Mouse (Mus musculus): ENCODE data around the gene Mamld1.
A peak's percentile ranks its signal among the peaks of the same experiment; 100 is the strongest.

Mamld1 gene

DNA sequence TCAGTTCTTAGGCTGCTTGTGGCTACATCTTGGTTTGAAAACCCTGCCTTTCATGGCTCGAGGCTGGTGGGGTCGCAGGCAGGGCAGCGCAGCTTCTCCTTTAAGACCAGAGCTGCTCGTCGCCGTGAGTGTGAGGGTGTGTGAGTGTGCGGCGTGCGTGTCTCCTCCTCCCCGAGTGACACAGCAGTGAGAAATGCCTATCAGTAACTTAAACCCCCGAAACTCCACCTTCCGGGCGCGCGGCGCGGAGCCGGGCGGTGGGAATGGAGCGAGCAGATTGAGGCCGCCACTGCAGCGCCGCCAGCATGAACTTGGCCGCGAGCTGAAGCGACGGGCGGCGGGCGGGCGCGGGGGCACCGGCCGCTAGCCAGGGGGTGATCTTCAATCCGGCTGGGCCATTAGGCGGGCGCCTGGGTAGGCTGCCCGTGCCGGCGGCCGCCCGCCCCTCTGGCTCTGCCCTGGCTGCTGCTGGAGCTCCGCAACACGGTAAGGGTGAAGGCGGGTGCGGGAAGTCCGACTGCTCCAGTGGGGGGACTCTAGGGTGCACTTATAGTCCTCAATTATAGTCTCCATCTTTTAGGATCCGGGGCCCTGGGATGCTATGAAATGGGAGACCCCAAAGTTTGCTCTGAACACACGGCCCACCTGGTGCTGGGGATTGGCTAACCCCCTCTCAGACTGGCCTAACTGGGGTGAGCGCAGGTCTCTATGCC is at the start of gene Mamld1:
Gene Mamld1 (plus strand): TSS at position 393 of the 713 bp plus-strand sequence.
- peak; percentile 84 to 92 for DNase-seq (ENCODE audit: inconsistent age in 2 of 2, low spot score in 1 of 2)

DNA sequence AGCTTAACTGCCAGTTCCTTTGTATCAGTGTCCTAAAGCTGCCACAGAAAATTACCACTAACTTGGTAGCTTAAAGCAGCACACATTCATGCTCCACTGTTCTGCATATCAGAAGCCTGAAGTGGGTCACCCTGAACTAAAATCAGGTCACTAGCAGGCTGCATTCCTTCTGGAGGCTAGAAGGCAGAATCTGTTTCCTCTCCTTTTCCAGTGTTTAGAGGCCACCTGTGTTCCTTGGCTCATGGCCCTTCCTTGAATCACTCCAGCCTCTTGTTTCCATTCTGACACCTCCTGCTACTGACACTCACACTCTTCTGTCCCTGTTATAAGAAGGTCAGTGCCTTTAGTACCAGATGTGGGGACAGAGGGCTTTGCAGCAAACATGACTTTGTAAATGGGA is 25.3 kb upstream of the Mamld1 start:
- no peak for DNase-seq (ENCODE audit: inconsistent age in 2 of 2, low spot score in 1 of 2)

DNA sequence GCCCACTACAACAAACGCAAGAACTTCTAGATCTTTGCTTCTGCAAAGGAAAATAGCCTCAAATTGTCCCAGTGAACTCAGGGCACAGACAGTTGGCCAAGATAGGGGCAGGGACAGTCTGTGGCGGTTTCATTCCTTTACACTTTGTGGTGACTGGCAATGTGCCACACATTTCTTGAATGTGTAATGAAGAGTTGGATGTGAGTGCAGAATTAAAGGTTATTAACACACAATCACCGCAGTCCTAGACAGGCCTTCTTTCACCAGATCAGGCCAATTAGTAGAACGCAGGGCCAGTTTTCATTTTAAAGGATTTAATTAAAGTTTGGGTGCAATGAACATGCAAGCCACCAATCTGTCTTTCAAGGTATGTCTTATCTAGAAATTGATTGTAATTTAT is 22.0 kb upstream of the Mamld1 start:
- no peak for DNase-seq (ENCODE audit: inconsistent age in 2 of 2, low spot score in 1 of 2)

DNA sequence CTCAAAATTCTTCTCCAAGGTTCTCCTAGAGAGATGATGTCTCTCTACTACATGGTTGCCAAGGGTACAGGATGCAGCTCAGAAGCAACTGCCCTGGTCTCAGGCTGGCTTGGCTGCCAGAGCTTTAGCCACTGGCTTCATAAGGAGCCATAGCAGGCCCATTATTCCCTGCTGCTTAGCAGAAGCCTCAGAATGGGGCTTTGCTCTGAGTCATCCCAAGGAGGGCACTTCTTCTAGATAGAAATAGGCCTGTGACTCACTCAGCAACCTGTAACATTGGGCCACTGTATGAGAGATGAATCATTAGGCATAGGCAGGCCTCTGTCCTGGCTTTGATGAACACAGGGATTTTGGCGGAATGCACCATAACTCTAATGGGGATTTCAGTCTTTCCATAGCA is 21.1 kb upstream of the Mamld1 start:
- peak; percentile 29 to 49 for DNase-seq (ENCODE audit: inconsistent age in 2 of 2, low spot score in 1 of 2)

DNA sequence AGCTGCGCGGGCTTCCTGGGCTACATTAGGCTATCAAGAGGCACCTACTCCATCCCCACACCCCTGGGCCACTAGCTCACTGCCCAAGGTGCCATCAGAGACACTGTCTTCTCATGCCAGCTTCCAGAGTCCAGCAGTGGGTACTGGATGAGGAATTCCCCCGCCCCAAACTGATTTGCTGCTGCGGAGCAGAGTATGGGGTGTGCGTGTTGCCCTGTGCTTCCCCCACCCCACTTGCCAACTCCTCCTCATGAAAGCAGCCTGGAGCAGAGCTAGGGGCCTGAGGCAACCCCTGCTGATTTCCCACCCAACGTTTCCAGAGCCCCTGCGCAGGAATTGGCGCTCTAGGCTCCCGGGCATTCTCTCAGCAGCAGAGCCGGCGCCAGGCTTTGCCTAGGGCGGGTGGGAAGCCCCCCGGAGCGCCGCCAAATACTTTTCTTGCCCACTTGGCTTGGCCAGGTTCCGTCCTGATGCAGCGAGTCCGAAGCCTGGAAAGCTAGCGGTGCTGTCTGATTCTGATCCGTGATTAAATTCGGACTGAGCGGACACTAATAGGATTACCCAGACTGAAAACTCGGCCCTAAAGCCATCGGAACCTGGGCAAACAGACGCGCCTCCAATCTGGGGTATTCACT is 738 bp downstream of the Mamld1 start:
- peak; percentile 26 to 80 for DNase-seq (ENCODE audit: inconsistent age in 2 of 2, low spot score in 1 of 2)

DNA sequence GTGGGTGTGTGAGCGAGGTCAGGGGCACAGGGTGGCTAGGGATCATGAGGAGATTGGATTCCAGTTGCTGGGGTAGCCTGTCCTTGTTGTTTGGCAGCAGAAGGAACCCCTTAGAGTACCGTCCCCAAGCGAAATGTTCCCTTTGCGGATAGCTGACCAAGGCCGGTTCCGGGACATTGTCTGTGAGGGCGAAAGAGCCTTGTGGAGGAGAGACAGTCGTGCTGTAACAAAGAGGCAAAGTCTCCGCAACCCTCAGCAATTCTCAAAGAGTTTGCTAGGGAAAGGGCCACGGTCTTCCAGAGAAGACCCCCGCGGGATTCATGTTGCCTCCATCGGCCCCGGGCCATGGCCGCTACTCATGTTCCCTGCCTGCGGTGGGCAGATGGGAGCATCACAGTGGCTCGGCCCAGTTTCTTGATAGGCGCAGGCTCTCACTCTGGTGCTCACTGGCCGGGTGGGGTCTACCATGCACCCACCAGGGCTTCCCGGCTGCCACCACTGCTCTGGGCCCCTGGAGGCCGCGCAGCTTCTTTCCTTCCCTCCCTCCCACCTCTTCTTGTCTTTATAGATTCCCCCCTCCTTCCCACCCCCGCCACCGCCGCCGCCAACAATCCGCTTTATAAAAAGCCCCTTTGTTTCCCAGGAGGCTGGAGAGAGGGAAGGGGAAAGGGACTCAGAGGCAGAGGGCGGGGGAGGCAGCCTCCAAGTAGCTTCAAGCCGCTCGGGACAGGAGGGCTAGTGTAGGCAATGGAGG is 1.5 kb downstream of the Mamld1 start:
- peak in 1 of 2 experiments; percentile 45 for DNase-seq (ENCODE audit: inconsistent age in 2 of 2, low spot score in 1 of 2)

DNA sequence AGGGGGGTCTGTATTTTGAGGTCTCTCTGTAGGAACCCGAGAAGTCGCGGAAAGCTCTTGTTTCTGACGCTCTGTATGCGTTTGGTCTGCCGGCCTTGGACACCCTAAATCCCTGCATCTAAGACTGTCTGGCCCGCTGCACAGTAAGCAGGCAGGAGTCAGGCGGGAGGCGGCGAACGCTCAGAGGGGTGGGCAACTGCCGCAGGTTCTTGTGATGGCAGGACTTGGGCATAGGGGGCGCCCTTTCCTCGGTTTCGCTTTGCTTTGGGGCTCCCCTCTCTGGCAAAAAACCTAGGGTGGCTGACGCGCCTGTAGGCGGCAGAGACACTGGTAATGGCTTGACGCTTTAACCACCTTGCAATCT is 2.0 kb downstream of the Mamld1 start:
- DNase-seq (ENCODE audit: inconsistent age in 2 of 2, low spot score in 1 of 2), result peak; percentile 83 to 93

DNA sequence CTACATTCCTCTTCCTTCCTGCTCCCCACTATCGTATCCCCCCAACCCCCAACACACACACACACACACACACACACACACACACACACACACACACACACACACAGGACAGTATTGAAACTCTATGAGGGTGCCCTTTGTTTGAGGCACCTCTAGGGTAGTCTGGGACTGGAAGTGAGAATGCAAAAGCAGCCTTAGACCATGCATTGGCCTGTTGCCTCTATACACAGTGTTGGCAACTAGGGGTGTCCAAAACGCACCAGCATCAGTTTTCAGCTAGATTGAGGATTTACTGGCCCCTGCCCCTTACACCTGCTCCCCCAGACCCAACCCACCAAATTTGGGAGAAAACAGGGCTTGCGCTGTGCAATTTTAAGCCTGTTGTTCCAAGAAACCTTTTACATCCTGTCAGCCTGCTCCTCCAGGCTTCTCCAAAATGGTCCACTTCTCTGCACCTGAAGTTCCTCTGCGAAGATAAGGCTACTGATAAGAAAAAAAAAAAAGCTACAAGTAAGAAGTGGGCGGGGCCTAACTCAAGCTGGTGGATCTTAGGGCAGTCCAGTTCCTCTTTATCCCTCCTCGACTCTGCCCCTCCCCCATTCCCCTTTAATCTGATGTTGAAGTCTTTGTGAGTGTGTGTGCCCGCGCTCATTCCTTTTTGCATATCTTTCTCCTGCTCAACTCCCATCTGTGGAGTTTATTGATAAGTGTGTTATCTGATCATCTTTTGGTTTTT is 2.6 kb downstream of the Mamld1 start:
- peak; percentile 28 to 63 for DNase-seq (ENCODE audit: inconsistent age in 2 of 2, low spot score in 1 of 2)

DNA sequence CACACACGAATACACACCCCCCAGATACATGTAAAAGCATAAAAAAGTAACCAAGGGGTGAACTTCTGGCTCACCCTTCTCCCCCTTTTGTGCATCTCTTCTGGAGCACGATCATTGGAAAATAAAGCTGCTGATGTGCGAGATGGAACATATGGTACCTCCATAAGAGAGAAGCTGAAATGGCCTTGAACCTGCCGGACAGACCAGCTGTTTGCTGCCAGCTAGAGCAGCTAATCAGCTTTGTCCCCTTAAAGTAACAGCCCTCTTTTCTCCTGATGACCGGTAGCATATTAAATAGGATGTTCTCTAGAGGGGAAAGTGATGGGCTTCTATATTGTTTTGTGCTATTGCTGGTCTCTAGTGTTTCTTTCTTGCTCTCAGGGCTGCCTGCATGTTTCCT is 3.2 kb downstream of the Mamld1 start:
- peak in 1 of 2 experiments; percentile 33 for DNase-seq (ENCODE audit: inconsistent age in 2 of 2, low spot score in 1 of 2)

DNA sequence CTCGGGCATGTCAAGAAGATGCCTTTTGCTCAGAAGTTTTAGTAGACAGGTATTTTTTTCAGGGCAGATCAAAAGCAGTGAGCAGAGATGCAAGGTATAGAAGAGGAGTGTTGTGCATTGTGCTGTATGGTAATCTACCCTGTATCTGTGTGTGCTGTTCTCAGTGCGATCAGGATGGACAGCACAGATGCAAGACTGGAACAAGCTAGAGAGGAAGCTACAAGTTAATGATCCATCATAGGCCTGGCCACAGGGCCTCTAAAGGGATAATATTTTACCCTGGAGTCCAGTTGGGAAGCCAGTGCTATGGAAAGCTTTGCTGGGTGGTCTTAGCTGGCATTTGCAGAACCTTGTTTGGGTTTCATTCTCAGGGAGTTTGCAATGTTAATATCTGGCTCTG is 6.9 kb downstream of the Mamld1 start:
- DNase-seq (ENCODE audit: inconsistent age in 2 of 2, low spot score in 1 of 2), result peak in 1 of 2 experiments; percentile 37

DNA sequence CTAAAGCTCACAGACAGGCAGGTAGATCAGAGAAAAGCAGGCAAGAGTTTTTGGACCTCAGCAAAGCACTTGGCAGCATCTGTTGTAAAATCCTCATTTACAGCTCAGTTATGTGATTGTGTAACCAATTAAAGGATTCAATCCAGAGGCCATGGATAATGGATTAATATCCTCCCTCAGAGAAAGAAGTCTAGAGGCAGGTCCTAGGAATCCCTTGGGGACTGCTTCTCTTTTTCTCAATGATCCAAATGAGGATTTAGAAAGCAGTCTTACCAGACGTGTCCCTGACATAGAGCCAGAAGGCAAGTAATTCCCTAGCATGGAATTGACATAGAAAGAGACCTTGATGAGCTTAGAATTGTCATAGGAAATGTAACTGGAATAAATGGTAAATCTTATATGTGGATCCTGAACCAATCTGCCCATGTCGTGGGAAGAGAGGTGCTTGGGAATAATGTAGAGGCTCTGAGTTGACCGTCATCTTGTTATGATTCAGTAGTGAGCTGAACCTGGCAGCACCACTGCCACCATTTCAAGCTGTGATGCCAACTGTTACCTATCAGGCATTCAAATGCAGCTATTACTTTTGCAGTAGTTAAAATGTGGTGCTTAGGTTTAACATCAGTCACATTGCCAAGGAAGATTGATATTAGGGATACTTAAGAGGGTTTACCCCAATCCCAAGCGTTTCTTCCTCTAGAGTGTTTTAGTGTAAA is 35.2 kb downstream of the Mamld1 start:
- no peak for DNase-seq (ENCODE audit: inconsistent age in 2 of 2, low spot score in 1 of 2)

DNA sequence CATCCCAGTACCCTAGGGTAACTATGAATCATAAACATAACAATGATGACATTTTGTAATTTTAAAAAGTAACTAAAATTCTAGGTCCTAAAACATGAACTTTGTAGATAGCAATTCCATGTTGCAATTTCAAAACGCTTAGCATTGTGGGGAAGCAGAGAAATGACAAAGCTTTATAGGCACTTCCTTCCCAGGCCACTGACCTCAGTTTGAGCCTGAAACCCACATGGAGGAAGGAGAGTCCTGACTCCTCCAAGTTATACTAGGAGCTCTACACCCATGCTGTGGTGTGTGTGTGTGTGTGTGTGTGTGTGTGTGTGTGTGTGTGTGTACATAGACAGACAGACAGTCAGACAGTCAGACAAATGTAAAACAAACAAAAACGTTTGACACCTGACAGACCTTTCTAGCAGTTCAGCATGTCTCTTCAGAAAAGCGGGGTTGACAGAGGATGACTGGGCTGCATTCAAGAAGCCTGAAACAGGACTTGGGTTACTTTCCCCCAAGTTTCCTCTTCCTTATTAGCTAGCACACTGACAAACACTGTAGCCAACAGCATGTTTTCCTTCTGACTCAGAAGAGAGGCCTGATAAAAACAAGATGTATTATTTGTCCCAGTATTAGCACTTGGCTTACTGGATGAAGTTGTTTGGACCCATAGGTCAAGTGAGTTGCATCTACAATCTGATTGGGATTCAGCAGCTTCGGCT is 37.5 kb downstream of the Mamld1 start:
- DNase-seq (ENCODE audit: inconsistent age in 2 of 2, low spot score in 1 of 2), result peak in 1 of 2 experiments; percentile 64

DNA sequence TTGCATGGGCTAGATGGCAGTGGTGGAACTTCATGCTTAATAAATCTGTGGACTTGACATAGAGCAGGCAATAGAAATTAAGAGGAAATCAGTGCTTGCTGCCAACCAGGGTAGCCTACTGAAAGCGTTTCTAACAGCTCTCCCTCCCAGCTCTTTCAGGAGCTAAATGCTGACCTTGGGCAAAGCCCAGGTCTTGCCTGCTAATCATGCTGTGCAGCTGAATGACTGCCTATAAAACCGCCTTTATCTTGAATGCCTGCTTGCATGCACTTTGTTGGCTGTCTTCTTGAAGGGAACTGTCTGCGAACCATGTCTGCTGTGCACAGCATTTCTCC is 38.0 kb downstream of the Mamld1 start:
- DNase-seq (ENCODE audit: inconsistent age in 2 of 2, low spot score in 1 of 2), result no peak

DNA sequence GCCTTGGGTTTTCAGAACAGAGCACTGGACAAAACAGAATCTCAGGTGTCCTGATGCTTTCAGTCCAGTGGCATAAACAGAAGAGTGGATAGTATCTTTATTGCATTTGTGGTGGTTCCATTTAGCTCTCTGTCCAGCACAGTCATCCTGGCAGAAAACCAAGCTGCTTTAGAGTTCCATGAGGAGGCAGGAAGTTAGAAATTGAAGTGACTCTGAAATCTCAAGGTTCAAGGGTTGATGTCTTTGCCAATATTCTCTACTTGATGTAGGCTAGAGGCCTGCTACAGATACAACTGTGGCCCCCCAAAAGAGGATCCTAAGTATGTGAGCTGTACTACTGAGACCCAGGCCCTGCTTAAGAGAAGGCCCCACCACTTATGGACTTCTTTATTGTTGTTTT is 55.8 kb downstream of the Mamld1 start:
- DNase-seq (ENCODE audit: inconsistent age in 2 of 2, low spot score in 1 of 2), result peak in 1 of 2 experiments; percentile 70

DNA sequence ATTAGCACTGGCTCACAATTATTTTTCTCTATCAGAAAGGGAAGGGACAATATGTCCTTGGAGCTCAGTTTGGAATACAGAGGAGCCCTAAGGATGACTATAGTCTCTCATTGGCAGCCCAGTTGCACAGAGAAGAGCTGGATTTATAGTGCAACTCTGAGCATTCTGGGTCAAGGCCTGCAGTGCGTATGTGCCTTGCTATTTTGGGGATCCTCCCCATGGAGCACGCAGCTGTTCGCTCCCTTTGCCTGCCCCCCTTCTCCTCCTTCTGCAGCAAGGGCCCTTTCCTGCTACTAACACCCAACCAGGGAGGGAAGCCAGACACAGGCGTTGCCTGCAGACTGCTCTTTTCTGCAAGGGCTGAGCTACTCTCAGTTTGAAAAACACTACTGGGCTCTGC is 56.3 kb downstream of the Mamld1 start:
- peak; percentile 78 to 82 for DNase-seq (ENCODE audit: inconsistent age in 2 of 2, low spot score in 1 of 2)

DNA sequence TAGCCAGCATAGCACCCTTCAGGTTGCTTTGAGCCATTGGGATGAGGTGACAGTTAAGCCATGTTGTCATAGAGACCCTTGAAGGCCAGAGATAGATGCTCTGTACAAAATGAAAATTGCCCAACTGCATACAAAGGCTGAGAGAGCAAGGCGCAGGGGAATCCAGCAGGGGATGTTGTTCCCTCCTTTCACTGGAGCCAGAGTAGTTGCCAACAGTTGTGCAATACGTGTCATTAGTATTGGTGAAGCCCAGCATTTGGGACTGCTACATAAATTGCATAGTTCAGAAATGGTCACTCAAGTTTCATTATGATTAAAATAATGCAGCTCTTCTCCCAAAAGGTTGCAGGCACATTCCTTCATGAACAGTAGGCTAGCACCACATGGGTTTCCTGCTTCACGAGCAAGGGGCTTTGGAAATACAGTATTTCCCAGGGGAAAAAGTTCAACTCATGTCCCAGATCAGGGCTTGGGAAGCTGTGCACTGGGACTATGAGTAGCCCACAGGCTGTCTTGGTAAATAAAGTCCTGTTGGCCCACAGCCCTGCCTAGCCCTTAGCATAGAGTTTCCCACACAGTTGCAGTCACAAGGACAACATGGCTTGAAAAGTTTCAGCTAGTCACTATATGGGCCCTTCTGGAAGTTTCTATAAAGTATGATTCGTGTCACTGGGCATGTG is 58.1 kb downstream of the Mamld1 start:
- DNase-seq (ENCODE audit: inconsistent age in 2 of 2, low spot score in 1 of 2), result peak in 1 of 2 experiments; percentile 59

DNA sequence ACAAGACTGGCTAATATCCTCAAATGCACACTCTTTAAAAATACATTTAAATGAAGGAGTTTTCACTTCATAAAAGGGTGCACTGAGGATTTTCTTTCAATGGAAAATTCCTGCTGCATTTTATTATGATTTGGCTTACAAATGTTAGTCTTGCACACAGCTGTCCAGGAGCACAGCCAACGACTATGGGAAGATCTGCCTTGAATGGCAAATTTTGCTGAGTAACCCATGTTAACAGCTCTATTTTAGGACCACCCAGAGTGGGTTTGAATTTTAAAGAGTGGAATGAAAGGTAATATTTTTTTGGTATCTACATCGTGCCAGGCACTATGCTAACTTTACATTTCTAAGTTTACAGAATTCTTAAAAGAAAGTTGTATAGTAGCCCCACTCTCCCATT is 60.3 kb downstream of the Mamld1 start:
- DNase-seq (ENCODE audit: inconsistent age in 2 of 2, low spot score in 1 of 2), result no peak

DNA sequence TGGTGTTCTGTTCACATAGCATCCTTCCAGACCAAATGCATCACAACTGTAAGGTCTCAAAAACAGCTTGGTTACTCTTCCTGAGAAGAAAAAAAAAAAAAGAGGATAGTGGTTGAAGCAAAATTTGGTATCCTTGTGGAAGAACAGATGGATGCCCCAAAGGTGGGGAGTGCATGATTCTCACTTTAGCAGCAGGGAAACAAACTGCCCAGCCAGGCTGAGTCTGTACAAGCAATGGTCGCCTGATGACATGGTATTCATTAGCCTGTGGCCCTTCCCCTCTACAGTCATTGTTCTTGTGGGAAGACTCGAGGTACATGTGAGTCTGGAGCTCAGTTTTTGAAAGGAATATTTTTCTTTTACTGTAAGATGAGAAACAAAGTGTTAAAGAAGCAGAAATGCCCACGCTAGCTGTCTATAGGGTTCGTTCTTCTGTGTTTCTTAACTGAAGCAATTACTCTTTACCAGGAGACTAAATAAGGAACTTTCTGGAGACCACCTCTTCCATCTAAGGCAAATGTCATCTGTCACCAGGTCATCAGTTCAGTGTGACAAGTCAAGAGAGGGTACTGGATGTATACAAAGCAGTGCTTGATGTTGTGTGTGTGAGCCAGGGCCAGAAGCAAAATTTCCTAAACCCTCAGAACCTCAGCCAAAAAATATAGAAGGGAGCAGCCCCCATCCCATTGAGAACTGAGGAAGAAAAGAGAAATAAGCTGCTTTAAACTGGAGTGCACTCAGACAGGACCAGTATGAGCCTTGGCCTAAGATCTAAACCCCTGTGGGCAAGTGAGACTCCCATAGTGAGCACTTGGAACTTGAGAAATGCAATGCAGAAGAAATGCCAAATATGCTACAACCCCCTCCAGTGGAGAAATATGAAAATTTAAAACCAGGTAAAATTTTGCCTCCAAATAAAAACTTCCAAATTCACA is 72.6 kb downstream of the Mamld1 start:
- no peak for DNase-seq (ENCODE audit: inconsistent age in 2 of 2, low spot score in 1 of 2)

DNA sequence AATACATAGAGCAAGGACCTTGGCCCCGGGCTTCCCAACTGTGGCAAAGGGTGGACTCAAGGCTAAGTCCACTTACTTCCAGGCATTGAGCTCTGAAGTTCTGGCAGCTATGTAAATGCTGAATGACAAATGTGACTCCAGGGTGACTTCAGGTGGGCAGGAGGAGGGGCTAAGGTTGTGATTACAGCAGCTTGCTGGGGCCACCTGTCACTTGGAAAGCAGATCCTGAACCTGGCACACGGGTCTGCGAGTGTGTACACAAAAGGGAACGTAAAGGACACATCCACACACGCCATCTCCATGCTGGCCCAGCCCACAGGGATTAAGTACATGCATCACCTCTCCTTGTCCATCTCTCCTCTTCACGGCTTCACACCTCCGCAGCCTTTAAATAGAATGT is 75.0 kb downstream of the Mamld1 start:
- no peak for DNase-seq (ENCODE audit: inconsistent age in 2 of 2, low spot score in 1 of 2)
